In genomic region chr7:113891491-113891890, GRCm38 (mm10) we compare ENCODE assay signal across 16 mouse cellular contexts.
"Had no signal": no experiment of that assay in that cellular context is flagged by ENCODE, and none has a peak within 500 bp of the region (broad histone marks: within the 10 kb centered on the region; RNA-seq: fewer than 3 reads in every experiment).

No protein-coding gene starts in this region.

- H3K4me3 ChIP-seq: neural tube, embryonic 13.5 days; neural tube, embryonic 15.5 days; stomach, embryonic 15.5 days had no signal

- H3K9me3 ChIP-seq: neural tube, embryonic 15.5 days; stomach, embryonic 15.5 days had no signal

- H3K4me1 ChIP-seq: neural tube, embryonic 13.5 days; neural tube, embryonic 15.5 days; stomach, embryonic 15.5 days had no signal

- H3K27ac ChIP-seq: neural tube, embryonic 13.5 days; neural tube, embryonic 15.5 days; stomach, embryonic 15.5 days; stomach, postnatal 0 days had no signal

- H3K36me3 ChIP-seq: neural tube, embryonic 13.5 days; neural tube, embryonic 15.5 days; stomach, embryonic 15.5 days had no signal

- H3K27me3 ChIP-seq: neural tube, embryonic 13.5 days; neural tube, embryonic 15.5 days; stomach, embryonic 15.5 days had no signal

- DNase-seq: retina, postnatal 1 day; right cerebral cortex, adult 18-20 months; right cerebral cortex, postnatal 14 days; right cerebral cortex, postnatal 25 days; right cerebral cortex, postnatal 4 days; spleen, adult 18-20 months; thymus, adult 18-20 months; thymus, adult 2 months; thymus, postnatal 14 days; thymus, postnatal 25 days; thymus, postnatal 36 days; thymus, postnatal 4 days had no signal
